Mouse (Mus musculus) lung, adult 2 months (tissue): ENCODE results near the gene Syt1. TPM values are rescaled to one million over a fixed set of nuclear protein-coding genes. Genes with fewer than 3 reads are reported as not detected.

Source experiments
- DNase-seq: peaks from one replicate; pipeline ENCODE4 v3.0.0; 2022
- H3K4me1 ChIP-seq: fragments of 200-500 bp; 2 replicates; pipeline ENCODE4 v1.6.1; 2011; ENCODE audit warnings: low read length; ENCODE audit not compliant: control insufficient read depth, insufficient read depth
- H3K4me3 ChIP-seq: fragments of 200-500 bp; replicated peaks from 2 replicates; pipeline ENCODE3; 2011; ENCODE audit warnings: low read depth, mild to moderate bottlenecking, control low read depth, low read length; ENCODE audit errors: extremely low read depth
- CTCF ChIP-seq: fragments of 200-500 bp; IDR thresholded peaks from 2 replicates; pipeline ENCODE4 v1.5.1; 2011; ENCODE audit warnings: mild to moderate bottlenecking, low read length, control low read depth; ENCODE audit not compliant: insufficient read depth
- POLR2A ChIP-seq: fragments of 200-500 bp; IDR thresholded peaks from 2 replicates; pipeline ENCODE4 v1.6.1; 2011; ENCODE audit warnings: low read depth, mild to moderate bottlenecking, control low read depth, low read length, borderline replicate concordance; ENCODE audit errors: extremely low read depth
- WGBS: fragments of 180-500 bp; shearing (Covaris S2); methylation state at CpG from one replicate; pipeline ENCODE4 v1.1.7; 2018; 5-methylcytosine and 5-hydroxymethylcytosine counted together
- polyA plus RNA-seq: library from polyadenylated mRNA; depleted of rRNA; stranded (reverse); fragments of >200 nt; gene quantifications from 2 replicates; pipeline ENCODE4 v1.2.3, GENCODE M21; 2012

Gene Syt1
- polyA plus RNA-seq, 1 experiment, result 0.17 TPM

DNA sequence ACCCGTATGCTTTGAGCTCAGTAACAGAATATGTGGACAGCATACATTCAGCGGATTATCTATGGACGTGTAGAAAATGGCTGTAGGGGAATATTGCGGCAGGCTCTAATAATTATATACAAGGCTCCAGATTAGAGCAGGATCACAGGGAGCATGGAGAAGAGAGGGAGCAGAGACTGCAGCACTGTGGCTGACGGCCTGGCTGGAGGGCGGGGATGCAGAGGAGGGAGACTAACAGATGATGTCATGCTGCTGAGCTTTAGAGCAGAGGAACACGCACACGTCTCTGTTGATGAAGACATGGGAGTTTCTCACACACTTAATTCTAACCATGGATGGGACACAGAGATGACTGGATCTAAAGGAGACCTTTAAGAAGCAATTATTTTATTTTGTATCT, 333.7 kb downstream of the Syt1 start:
- DNase-seq, result no peak
- TF ChIP-seq POLR2A (no peak), CTCF (no peak)
- WGBS, result 79% methylated on average over 8 of the region's 8 CpGs
- Histone ChIP-seq H3K4me1 (no peaks in the 10 kb centered on the region), H3K4me3 (no peak overlapping the region)

DNA sequence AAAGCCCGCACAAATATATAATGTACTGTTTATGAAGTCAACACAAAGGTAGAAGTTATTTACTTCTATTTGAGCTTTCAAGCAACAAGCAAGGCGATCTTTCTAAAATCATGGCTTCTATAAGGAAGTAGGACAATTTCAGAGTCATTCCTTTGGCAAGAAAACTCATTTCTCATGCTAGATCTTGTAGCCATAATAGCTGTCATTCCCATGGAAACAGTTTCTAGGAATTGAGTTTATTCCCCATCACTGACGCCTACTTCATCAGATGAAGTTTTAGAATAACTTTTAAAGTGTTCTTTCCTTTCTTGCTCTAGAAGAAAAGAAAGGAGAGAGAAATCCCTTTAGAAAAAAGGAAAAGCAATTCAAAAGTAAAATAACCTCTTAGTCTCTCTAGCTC, 341.8 kb downstream of the Syt1 start:
- H3K4me1 ChIP-seq, result no peaks in the 10 kb centered on the region
- no peak overlapping the region for H3K4me3 ChIP-seq
- TF ChIP-seq CTCF (no peak), POLR2A (no peak)
- 87% methylated on average over 3 of the region's 3 CpGs for WGBS
- no peak for DNase-seq

DNA sequence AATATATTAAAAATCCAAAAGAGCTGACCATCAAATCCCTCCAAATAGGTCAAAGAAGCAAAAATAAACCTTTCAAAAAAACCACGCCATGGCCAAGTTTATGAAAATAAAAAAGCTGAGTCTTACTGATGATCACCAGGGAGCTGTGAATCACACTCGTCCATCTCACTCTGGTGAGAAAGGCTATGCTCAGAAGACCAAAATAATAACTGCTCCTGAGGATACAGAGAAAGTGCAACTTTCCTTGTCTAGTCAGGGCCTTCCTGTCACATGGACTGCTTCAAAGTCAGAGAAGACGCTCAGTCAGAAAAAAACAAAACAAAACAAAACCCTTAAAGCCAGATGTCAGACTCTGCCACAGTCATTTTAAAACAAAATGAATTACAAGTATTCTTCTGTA, 350.5 kb downstream of the Syt1 start:
- no peaks in the 10 kb centered on the region for H3K4me1 ChIP-seq
- TF ChIP-seq POLR2A (no peak), CTCF (no peak)
- no peak for DNase-seq
- H3K4me3 ChIP-seq, result no peak overlapping the region
- 54% methylated on average over 3 of the region's 3 CpGs for WGBS

DNA sequence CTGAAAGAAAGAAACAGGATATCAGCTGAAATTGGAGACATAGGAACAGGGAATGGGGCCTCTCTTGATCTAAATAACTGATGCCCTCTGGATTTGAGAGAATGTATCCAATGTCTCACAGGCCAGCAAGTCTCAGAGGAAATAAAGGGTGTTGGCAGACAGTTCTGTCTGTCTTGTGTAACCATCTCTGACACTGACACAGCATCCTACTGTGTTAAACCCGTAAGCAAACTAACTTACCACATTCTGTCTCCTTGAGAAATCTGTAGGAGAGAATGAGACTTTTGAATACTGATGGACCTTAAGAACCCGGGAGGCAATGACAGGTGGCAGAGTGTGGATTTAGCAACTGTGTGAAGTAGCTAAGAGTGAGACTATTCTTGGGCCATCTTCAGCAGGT, 352.5 kb downstream of the Syt1 start:
- no peak for DNase-seq
- H3K4me3 ChIP-seq, result no peak overlapping the region
- TF ChIP-seq POLR2A, result no peak
- TF ChIP-seq CTCF, result no peak
- H3K4me1 ChIP-seq, result no peaks in the 10 kb centered on the region
- WGBS, result 69% methylated on average over 2 of the region's 2 CpGs

DNA sequence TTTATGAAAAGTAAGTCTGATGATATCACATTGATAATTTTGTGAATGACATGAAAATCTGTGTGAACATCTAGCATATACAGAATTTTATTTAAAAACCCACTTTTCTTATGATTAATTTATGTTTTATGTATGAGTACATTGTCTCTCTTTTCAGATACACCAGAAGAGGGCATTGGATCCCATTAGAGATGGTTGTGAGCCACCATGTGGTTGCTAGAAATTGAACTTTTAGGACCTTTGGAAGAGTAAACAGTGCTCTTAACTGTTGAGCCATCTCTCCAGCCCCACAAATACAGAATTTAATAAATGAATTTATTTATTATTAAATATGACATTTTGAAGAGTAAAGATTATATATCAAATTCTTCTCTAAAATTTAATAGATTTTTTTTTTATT, 353.1 kb downstream of the Syt1 start:
- Histone ChIP-seq H3K4me1 (no peaks in the 10 kb centered on the region), H3K4me3 (no peak overlapping the region)
- DNase-seq, result no peak
- TF ChIP-seq CTCF (no peak), POLR2A (no peak)

DNA sequence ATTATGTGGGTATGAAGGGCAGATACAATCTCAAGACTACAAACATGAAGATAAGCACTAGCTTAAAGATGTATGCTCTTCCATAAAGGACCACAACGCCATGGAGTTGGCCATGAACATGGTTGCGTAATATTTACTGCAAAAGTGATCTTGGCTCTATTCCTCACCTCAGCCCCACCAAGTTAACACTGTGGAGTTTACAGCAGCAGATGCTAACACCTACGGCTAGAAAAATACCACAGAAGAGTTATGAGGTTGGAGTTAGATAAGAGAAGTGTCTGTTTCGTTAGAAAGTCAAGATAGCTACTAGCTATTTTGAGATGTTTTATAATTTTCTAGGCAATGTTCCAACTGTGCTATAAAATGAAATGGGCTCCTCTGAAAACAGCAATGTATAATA, 353.9 kb downstream of the Syt1 start:
- TF ChIP-seq POLR2A, result no peak
- no peak for TF ChIP-seq CTCF
- 56% methylated on average over 4 of the region's 4 CpGs for WGBS
- Histone ChIP-seq H3K4me3 (no peak overlapping the region), H3K4me1 (no peaks in the 10 kb centered on the region)
- DNase-seq, result no peak

DNA sequence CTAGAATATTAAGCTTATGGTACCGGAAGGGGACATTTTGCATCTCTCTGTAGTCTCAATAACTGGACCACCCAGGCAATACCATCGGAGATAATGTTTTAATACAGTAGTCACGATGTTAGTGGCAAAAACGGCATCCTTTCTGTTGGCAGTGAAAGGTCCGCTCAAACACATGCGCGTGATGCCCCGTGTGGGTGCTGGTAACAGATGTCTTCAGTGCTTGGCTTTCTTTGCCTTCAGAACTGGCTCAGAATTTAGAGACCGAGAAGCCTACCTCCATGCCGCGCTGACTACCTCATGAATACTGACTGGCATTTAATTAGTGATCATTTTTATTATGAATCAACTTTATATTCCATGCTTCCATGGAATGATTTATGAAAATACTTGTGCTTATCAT, 355.7 kb downstream of the Syt1 start:
- H3K4me3 ChIP-seq, result no peak overlapping the region
- no peak for TF ChIP-seq CTCF
- TF ChIP-seq POLR2A, result no peak
- WGBS, result 95% methylated on average over 11 of the region's 11 CpGs
- H3K4me1 ChIP-seq, result no peaks in the 10 kb centered on the region
- DNase-seq, result no peak

DNA sequence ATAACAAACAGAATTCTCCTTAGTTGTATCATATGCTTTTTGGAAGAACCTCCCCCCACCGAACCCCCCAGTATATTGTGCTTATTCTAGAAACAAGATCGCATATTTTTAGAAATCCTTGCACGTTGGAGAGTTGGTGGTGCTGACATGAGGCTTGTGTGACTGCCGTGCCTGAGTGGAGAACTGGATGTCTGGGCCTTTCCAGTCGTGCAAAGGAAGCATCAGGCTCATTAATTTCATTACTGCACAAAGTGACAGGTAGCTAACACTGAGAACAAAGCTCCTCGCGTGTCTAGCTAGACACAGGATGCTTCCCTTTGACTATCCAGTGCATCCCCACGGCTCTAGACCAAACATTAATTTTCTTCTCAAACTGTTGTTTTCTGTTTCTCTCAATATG, 358.0 kb downstream of the Syt1 start:
- H3K4me1 ChIP-seq, result no peaks in the 10 kb centered on the region
- H3K4me3 ChIP-seq, result no peak overlapping the region
- DNase-seq, result no peak
- WGBS, result 45% methylated on average over 8 of the region's 8 CpGs
- TF ChIP-seq CTCF, result no peak
- no peak for TF ChIP-seq POLR2A

DNA sequence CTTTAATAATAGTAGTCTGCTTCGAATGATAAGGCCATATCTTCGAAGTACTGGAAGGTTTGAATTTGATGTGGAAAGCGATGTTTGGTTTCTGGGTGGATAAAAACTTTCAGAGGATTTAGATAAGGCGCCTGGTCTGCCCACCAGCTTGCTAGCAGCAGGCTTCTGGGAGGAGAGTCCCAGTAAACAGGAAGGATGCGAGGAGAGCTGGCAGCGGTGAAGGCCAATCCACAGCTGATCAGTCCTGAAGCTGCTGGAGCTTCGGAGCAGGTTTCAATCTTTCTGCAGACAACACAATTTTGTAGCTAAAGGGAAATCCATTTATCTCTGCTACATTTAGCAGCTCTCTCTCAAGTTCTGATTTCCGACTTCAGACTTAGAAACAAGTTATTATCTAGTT, 358.7 kb downstream of the Syt1 start:
- no peak for DNase-seq
- H3K4me3 ChIP-seq, result no peak overlapping the region
- TF ChIP-seq POLR2A (no peak), CTCF (no peak)
- WGBS, result 62% methylated on average over 8 of the region's 8 CpGs
- no peaks in the 10 kb centered on the region for H3K4me1 ChIP-seq

DNA sequence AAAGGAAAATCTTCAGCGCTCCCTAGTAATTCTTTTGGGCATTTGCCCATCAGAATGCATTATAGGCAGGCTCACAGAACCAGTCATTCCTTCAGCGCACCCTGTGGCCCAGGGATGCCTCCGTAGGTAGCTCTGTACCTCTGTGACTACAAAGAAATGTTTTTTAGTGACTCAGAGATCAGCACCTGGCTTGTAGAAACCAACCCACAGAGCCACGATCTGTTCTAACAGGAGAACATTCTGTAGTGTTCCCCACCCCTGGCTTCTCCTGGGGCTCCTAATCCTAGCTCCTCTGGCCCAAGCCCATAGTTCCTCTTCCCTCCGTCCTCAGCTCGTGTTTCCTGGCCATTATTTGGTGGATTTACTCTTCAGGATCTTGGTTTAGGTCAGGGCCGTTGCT, 361.6 kb downstream of the Syt1 start:
- H3K4me1 ChIP-seq, result no peaks in the 10 kb centered on the region

DNA sequence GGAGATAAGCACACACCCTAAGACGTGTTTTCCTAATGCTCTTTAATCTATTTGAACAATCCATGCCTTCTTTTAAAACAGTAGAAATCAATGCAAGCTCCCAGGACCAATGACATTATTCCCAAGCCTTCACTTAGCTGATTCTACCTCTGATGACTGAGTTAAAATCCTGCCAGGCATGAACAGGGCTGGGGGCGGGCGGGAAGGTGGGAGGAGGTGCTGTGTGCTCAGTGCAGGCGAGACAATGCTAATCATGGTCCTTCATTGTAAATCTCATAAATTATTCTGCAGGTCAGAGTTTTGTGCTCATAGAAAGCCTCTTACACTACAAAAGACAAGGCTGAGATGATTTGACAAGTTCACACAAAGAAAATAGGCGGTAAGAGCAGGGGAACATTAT, 366.9 kb downstream of the Syt1 start:
- 75% methylated on average over 5 of the region's 5 CpGs for WGBS
- no peaks in the 10 kb centered on the region for H3K4me1 ChIP-seq
- TF ChIP-seq CTCF (no peak), POLR2A (no peak)
- no peak overlapping the region for H3K4me3 ChIP-seq
- no peak for DNase-seq

More for the DNA sequence above, 361.6 kb downstream of the Syt1 start:
- WGBS, result 70% methylated on average over 7 of the region's 7 CpGs
- H3K4me3 ChIP-seq, result no peak overlapping the region
- no peak for DNase-seq
- no peak for TF ChIP-seq POLR2A
- no peak for TF ChIP-seq CTCF
